Mouse (Mus musculus) kidney, adult 2 months (tissue): ENCODE results near the gene Mcidas. TPM values are rescaled to one million over a fixed set of nuclear protein-coding genes. Genes with fewer than 3 reads are reported as not detected.

Source experiments
- DNase-seq: peaks from one replicate; pipeline ENCODE4 v3.0.0; 2021
- H3K27ac ChIP-seq: fragments of 200-500 bp; 2 replicates; pipeline ENCODE4 v1.5.1; 2012; ENCODE audit warnings: low read depth, low read length, control low read depth, inconsistent platforms; ENCODE audit not compliant: insufficient read depth
- H3K27me3 ChIP-seq: fragments of 200-500 bp; replicated peaks from 2 replicates; pipeline ENCODE4 v1.6.1; 2012; ENCODE audit warnings: mild to moderate bottlenecking, moderate library complexity, low read length, inconsistent platforms; ENCODE audit not compliant: control insufficient read depth, insufficient read depth
- H3K36me3 ChIP-seq: fragments of 200-500 bp; 2 replicates; pipeline ENCODE4 v1.6.1; 2012; ENCODE audit warnings: mild to moderate bottlenecking, moderate library complexity, low read length, inconsistent platforms; ENCODE audit not compliant: control insufficient read depth, insufficient read depth
- H3K4me1 ChIP-seq: fragments of 200-500 bp; 2 replicates; pipeline ENCODE4 v1.6.1; 2011; ENCODE audit warnings: low read length; ENCODE audit not compliant: control insufficient read depth, insufficient read depth
- H3K4me3 ChIP-seq: fragments of 200-500 bp; 2 replicates; pipeline ENCODE4 v1.5.1; 2011; ENCODE audit warnings: mild to moderate bottlenecking, low read depth, low read length, control low read depth; ENCODE audit not compliant: insufficient read depth
- CTCF ChIP-seq: fragments of 200-500 bp; conservative IDR thresholded peaks from 2 replicates; pipeline ENCODE4 v1.5.1; 2011; ENCODE audit warnings: low read depth, mild to moderate bottlenecking, control low read depth, low read length, moderate library complexity, mixed read lengths; ENCODE audit not compliant: insufficient read depth, insufficient read length
- POLR2A ChIP-seq: fragments of 200-500 bp; IDR thresholded peaks from one replicate; pipeline ENCODE4 v1.6.1; 2011; ENCODE audit warnings: low read depth, low read length, control low read depth
- WGBS: fragments of 180-500 bp; shearing (Covaris S2); methylation state at CpG from one replicate; pipeline ENCODE4 v1.1.7; 2018; 5-methylcytosine and 5-hydroxymethylcytosine counted together
- polyA plus RNA-seq: library from polyadenylated mRNA; depleted of rRNA; stranded (reverse); fragments of >200 nt; gene quantifications from 2 replicates; pipeline ENCODE4 v1.2.3, GENCODE M21; 2012

Gene Mcidas
- polyA plus RNA-seq, 1 experiment, result not detected

GRCm38 (mm10) chr13:113032831-113033230 lies 39.2 kb downstream of the Mcidas start:
- peaks cover 3% of the 10 kb centered on the region for H3K27me3 ChIP-seq
- no peaks in the 10 kb centered on the region for H3K4me1 ChIP-seq
- TF ChIP-seq CTCF (no peak), POLR2A (no peak)
- DNase-seq, result no peak
- H3K27ac ChIP-seq, result no peak overlapping the region
- H3K4me3 ChIP-seq, result no peak overlapping the region
- H3K36me3 ChIP-seq, result no peaks in the 10 kb centered on the region

DNA sequence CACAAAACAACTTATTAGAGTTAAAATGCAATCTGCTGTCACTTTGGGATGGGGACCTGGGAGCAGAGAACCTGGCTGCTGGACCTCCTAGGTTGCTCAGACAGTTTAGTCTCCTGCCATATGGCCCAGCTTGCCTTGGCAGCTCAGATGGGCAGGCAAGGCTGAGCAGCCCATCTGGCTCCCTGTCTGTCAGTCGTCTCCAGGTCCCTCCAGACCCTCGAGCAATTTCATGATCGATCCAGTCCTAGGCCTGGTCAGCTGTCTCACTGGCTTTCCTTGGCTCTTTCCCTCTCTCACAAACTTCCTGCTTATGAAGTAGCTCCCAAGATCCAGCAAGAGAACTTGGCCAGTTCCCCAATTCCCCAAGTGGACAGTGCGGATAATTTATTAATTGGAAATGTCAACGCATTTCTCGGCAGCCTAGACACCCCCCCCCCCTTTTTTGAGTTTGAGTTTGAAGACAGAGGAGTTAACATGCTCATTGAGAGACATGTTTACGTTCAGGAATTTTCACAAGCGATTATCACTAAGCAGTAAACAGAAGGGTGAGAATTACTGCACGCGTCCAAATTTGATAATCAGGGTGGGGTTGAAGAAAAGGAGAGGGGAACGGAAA lies 40.7 kb downstream of the Mcidas start:
- peaks cover 3% of the 10 kb centered on the region for H3K27me3 ChIP-seq
- DNase-seq, result no peak
- WGBS, result 12% methylated on average over 11 of the region's 11 CpGs

GRCm38 (mm10) chr13:113034950-113035421 lies 41.3 kb downstream of the Mcidas start, which contains the start of gene Cdc20b:
TSS of gene Cdc20b (plus strand) at chr13:113035111.
- Histone ChIP-seq H3K36me3 (no peaks in the 10 kb centered on the region), H3K27me3 (peaks cover 3% of the 10 kb centered on the region), H3K27ac (no peak within 1 kb of the TSS), H3K4me3 (peak within 1 kb of the TSS; percentile 39), H3K4me1 (no peaks in the 10 kb centered on the region)
- DNase-seq, result peak; percentile 39
- no peak for TF ChIP-seq CTCF
- no peak for TF ChIP-seq POLR2A
- 1% methylated on average over 46 of the region's 46 CpGs for WGBS

More for the DNA sequence above, 40.7 kb downstream of the Mcidas start:
- H3K36me3 ChIP-seq, result no peaks in the 10 kb centered on the region
- H3K4me3 ChIP-seq, result 0 out of 2 replicates have a peak overlapping the region, but pooled peaks have one; percentile 39
- H3K4me1 ChIP-seq, result no peaks in the 10 kb centered on the region
- TF ChIP-seq CTCF (no peak), POLR2A (no peak)
- no peak overlapping the region for H3K27ac ChIP-seq

DNA sequence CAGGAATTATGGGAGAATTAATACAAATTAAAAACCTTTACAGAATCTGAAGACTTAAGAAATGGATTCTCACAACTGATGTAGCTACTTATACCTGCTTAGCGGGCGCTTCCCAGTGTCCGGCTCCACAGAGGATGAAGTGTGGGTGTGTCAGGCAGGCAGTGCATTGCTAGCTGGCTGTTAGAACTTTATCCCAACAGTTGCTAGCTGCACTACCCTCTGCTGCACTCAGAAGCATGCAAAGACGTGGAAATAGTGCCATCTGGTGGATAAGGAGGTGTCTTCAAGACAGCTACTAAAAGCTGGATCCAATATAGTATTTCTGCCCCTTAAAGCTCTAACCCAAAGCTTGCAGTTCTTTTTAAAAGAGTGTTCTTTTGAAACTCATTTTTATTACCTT lies 42.2 kb downstream of the Mcidas start:
- Histone ChIP-seq H3K27ac (no peak overlapping the region), H3K4me1 (no peaks in the 10 kb centered on the region), H3K4me3 (no peak overlapping the region), H3K36me3 (no peaks in the 10 kb centered on the region), H3K27me3 (peaks cover 3% of the 10 kb centered on the region)
- TF ChIP-seq CTCF (peak; percentile 84), POLR2A (no peak)
- peak; percentile 90 for DNase-seq
- WGBS, result 1% methylated on average over 4 of the region's 4 CpGs

DNA sequence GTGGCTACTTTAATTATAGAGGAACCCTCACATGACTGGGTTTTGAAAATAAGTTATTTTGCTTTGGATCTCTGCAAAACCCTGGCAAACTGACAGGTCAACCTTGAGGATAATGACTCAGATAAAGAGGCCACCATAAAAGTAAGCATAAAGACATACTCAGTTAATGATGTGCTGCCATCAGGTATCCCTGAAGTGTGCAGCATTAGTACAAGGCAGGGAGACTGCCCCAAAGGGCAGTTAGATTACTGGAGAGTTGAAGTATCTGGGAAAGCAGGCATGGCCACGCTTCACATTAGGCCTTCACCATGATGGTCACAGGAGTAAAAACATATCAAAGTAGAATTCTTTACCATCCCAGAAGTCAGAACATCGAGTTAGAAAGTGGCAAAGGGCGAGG lies 51.2 kb downstream of the Mcidas start:
- Histone ChIP-seq H3K36me3 (no peaks in the 10 kb centered on the region), H3K4me1 (no peaks in the 10 kb centered on the region), H3K4me3 (peak overlapping the region; percentile 29; the same call in 1 of the 2 replicates), H3K27ac (no peak overlapping the region), H3K27me3 (no peaks in the 10 kb centered on the region)
- no peak for DNase-seq
- no peak for TF ChIP-seq POLR2A
- TF ChIP-seq CTCF, result no peak
- 57% methylated on average over 3 of the region's 3 CpGs for WGBS

GRCm38 (mm10) chr13:113045458-113046110 lies 51.9 kb downstream of the Mcidas start:
- Histone ChIP-seq H3K4me3 (peak overlapping the region; percentile 64), H3K27ac (peak overlapping the region; percentile 78), H3K4me1 (no peaks in the 10 kb centered on the region), H3K27me3 (no peaks in the 10 kb centered on the region), H3K36me3 (no peaks in the 10 kb centered on the region)
- 16% methylated on average over 18 of the region's 18 CpGs for WGBS
- no peak for DNase-seq
- TF ChIP-seq POLR2A (no peak), CTCF (no peak)

DNA sequence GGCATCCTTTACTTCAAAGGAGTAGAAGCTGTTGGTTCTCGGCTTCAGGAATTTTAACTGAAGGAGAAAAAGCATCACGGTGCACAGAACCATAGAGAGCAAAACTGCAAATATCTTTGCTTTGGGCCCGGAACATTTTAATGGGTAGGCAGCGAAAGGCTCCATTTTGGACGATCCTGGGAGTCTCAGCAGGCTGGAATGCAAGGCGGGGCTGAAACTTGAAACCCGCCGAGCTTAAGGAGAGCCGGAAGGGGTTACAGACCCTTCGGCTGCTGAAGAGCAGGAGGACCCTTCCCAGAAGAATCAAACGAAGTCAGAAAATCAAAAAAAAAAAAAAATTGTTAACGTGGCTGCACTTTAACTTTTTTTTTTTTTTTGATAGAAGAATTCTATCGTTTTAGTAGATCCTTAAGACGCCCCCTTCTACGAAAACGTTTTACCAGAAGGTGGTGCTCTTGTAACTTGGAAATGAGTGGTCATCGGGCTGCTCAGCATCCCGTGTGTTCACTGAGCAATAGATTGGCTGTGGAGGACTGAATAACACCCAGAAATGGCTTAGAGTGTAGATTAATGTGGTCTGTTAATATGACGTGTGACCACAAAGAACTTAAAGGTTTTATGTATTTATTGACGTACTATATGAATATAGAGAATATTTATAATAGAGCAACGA lies 52.7 kb downstream of the Mcidas start, which contains the start of gene Gpx8:
Gene Gpx8, minus strand, starts transcription at position 200 of the 673 bp plus-strand sequence.
- peak within 1 kb of the TSS; percentile 78 for H3K27ac ChIP-seq
- no peaks in the 10 kb centered on the region for H3K27me3 ChIP-seq
- WGBS, result 4% methylated on average over 21 of the region's 21 CpGs
- H3K4me1 ChIP-seq, result no peaks in the 10 kb centered on the region
- TF ChIP-seq POLR2A (no peak), CTCF (peak; percentile 49)
- H3K36me3 ChIP-seq, result no peaks in the 10 kb centered on the region
- peak within 1 kb of the TSS; percentile 64 for H3K4me3 ChIP-seq
- DNase-seq, result peak; percentile 61
